Mouse (Mus musculus): ENCODE data around the gene Pcsk1n. TPM values are rescaled to one million over a fixed set of nuclear protein-coding genes. Genes with fewer than 3 reads are reported as not detected.

The Pcsk1n gene
- polyA plus RNA-seq, 1 experiment from 2014 or later, result 25.9 TPM

GRCm38 (mm10) chrX:7926266-7926665 is 6.6 kb downstream of the Pcsk1n start:
- ATAC-seq (ENCODE audit: low FRiP score) (no peak), DNase-seq (ENCODE audit: low spot score) (no peak)
- Histone ChIP-seq H3K9me3 (ENCODE audit: control insufficient read depth, low read length) (0 out of 2 replicates have a peak, but pooled peaks cover 2% of the 10 kb centered on the region), H3K4me3 (ENCODE audit: low read depth, low read length) (no peak overlapping the region), H3K4me2 (replicated peaks; ENCODE audit: low read depth, low read length) (no peak overlapping the region), H3K27ac (ENCODE audit: low read depth, low read length) (no peak overlapping the region), H3K27me3 (ENCODE audit: control insufficient read depth, insufficient read depth, low read length) (peaks cover 33% of the 10 kb centered on the region; the same call in 1 of the 2 replicates), H3K4me1 (replicated peaks; ENCODE audit: control insufficient read depth, insufficient read depth, low read length) (no peaks in the 10 kb centered on the region), H3K36me3 (ENCODE audit: control insufficient read depth, insufficient read depth, low read length) (no peaks in the 10 kb centered on the region), H3K9ac (ENCODE audit: low read depth, low read length) (no peak overlapping the region)
- WGBS, result 78% methylated on average over 6 of the region's 6 CpGs

DNA sequence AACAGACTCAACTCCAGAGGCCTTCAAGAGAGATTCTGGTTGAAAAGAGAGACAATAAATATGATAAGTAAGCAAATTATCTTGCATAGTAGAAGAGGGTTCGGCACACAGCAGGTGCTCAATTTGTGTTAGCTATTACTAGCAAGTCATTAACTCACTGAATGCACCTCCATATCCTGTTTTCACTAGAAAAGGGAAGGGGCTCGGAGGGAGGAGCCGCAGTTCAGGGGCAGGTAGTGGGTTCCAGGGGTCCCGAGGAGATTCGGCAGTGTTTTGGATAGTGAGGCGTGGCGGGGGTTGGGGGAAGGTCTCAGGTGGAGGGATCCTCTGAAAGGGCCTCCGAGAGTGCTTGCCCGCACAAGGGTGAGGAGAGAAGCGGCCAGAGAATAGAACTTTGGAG is 7.5 kb downstream of the Pcsk1n start:
- WGBS, result 15% methylated on average over 10 of the region's 10 CpGs
- Histone ChIP-seq H3K36me3 (ENCODE audit: control insufficient read depth, insufficient read depth, low read length) (no peaks in the 10 kb centered on the region), H3K4me3 (ENCODE audit: low read depth, low read length) (no peak overlapping the region), H3K27me3 (ENCODE audit: control insufficient read depth, insufficient read depth, low read length) (peaks cover 33% of the 10 kb centered on the region; the same call in 1 of the 2 replicates), H3K9ac (ENCODE audit: low read depth, low read length) (no peak overlapping the region), H3K9me3 (ENCODE audit: control insufficient read depth, low read length) (0 out of 2 replicates have a peak, but pooled peaks cover 2% of the 10 kb centered on the region), H3K4me2 (replicated peaks; ENCODE audit: low read depth, low read length) (no peak overlapping the region), H3K4me1 (replicated peaks; ENCODE audit: control insufficient read depth, insufficient read depth, low read length) (no peaks in the 10 kb centered on the region), H3K27ac (ENCODE audit: low read depth, low read length) (no peak overlapping the region)
- ATAC-seq (ENCODE audit: low FRiP score) (no peak), DNase-seq (ENCODE audit: low spot score) (no peak)

DNA sequence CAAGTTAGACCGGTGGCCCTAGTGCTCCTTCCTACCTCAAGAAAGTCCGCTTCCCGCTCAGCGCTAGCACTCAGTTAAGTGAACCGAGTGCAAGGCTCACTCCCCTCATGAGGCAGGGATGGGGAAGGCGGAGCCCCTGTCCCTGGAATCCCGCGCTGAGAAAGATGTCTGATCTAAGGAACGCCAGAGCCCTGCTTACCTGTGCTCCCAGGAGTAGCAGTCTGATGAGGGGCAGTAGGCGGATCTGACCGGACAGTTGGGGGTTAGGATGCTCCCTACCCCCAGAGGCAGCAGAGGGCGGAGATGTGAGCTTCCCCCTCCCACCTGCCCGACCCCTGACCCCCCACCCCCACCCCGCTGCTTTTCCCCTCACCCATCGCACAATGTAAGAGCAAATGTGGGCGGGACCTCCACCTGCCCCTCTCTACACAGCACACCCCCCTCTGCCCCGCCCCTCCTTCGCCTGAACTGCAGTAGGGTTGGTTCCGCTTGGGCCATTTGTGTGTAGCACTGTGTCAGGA is 8.7 kb downstream of the Pcsk1n start, which contains the start of gene Eras:
Gene Eras, minus strand, starts transcription at position 338 of the 521 bp plus-strand sequence.
- Histone ChIP-seq H3K4me2 (replicated peaks; ENCODE audit: low read depth, low read length) (no peak within 1 kb of the TSS), H3K9ac (ENCODE audit: low read depth, low read length) (no peak within 1 kb of the TSS), H3K4me3 (ENCODE audit: low read depth, low read length) (no peak within 1 kb of the TSS), H3K9me3 (ENCODE audit: control insufficient read depth, low read length) (0 out of 2 replicates have a peak, but pooled peaks cover 2% of the 10 kb centered on the region), H3K27ac (ENCODE audit: low read depth, low read length) (no peak within 1 kb of the TSS), H3K4me1 (replicated peaks; ENCODE audit: control insufficient read depth, insufficient read depth, low read length) (no peaks in the 10 kb centered on the region), H3K36me3 (ENCODE audit: control insufficient read depth, insufficient read depth, low read length) (no peaks in the 10 kb centered on the region), H3K27me3 (ENCODE audit: control insufficient read depth, insufficient read depth, low read length) (peaks cover 23% of the 10 kb centered on the region; the same call in 1 of the 2 replicates)
- WGBS, result 24% methylated on average over 17 of the region's 19 CpGs
- no peak for DNase-seq (ENCODE audit: low spot score)
- ATAC-seq (ENCODE audit: low FRiP score), result 0 out of 2 replicates have a peak, but pooled peaks have one; percentile 40

- Histone ChIP-seq H3K4me1 (replicated peaks; ENCODE audit: control insufficient read depth, insufficient read depth, low read length) (no peaks in the 10 kb centered on the region), H3K4me2 (replicated peaks; ENCODE audit: low read depth, low read length) (no peak overlapping the region), H3K4me3 (ENCODE audit: low read depth, low read length) (no peak overlapping the region), H3K9ac (ENCODE audit: low read depth, low read length) (no peak overlapping the region), H3K27me3 (ENCODE audit: control insufficient read depth, insufficient read depth, low read length) (no peaks in the 10 kb centered on the region), H3K27ac (ENCODE audit: low read depth, low read length) (no peak overlapping the region), H3K36me3 (ENCODE audit: control insufficient read depth, insufficient read depth, low read length) (no peaks in the 10 kb centered on the region), H3K9me3 (ENCODE audit: control insufficient read depth, low read length) (no peaks in the 10 kb centered on the region)
- ATAC-seq (ENCODE audit: low FRiP score) (no peak), DNase-seq (ENCODE audit: low spot score) (no peak)
- 47% methylated on average over 11 of the region's 11 CpGs for WGBS
Measured at GRCm38 (mm10) chrX:7936874-7937273, 17.3 kb downstream of the Pcsk1n start.

DNA sequence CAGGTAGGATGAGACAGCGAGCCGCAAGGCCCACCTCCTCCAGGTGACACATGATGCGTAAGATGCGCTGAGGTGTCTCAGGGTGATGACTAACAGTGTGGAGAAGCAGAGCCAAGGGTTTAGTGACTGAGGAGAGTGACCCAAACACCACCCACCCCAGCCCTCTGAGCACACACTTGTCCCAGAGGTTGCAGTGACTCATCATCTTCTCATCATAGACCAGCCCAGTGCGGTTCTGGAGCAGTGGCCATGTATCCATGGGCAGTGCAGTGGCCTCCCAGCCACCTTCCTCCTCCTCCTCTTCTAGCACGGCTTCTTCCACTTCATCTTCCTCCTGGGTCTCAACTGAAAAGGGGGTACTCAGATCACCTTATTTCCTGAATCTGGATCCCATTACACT is 18.0 kb downstream of the Pcsk1n start:
- H3K9ac ChIP-seq (ENCODE audit: low read depth, low read length), result no peak overlapping the region
- H3K4me3 ChIP-seq (ENCODE audit: low read depth, low read length), result no peak overlapping the region
- H3K9me3 ChIP-seq (ENCODE audit: control insufficient read depth, low read length), result no peaks in the 10 kb centered on the region
- H3K4me1 ChIP-seq (replicated peaks; ENCODE audit: control insufficient read depth, insufficient read depth, low read length), result no peaks in the 10 kb centered on the region
- H3K4me2 ChIP-seq (replicated peaks; ENCODE audit: low read depth, low read length), result no peak overlapping the region
- no peaks in the 10 kb centered on the region for H3K27me3 ChIP-seq (ENCODE audit: control insufficient read depth, insufficient read depth, low read length)
- WGBS, result 86% methylated on average over 6 of the region's 6 CpGs
- no peaks in the 10 kb centered on the region for H3K36me3 ChIP-seq (ENCODE audit: control insufficient read depth, insufficient read depth, low read length)
- ATAC-seq (ENCODE audit: low FRiP score) (no peak), DNase-seq (ENCODE audit: low spot score) (no peak)
- no peak overlapping the region for H3K27ac ChIP-seq (ENCODE audit: low read depth, low read length)

DNA sequence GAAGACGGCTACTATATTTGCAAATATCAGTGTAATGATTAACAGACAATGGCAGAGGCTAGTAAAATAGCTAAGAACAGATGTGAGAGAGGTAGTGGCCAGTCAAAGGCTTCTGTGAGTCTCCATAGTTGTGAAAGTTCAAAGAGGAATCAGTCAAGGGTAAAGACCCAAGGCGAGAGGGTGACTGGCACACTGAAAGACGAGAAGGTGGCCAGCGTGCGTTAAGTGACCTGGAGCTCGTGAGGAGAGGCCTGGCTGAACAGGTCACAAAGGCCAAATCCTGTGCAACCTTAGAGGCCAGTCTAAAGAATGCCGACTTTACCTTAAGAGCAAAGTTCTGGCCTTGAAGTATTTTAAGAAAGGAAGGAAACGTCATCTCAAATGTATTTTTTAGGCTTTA is 26.0 kb downstream of the Pcsk1n start:
- DNase-seq (ENCODE audit: low spot score) (no peak), ATAC-seq (ENCODE audit: low FRiP score) (no peak)
- no peak overlapping the region for H3K4me3 ChIP-seq (ENCODE audit: low read depth, low read length)
- no peak overlapping the region for H3K27ac ChIP-seq (ENCODE audit: low read depth, low read length)
- H3K36me3 ChIP-seq (ENCODE audit: control insufficient read depth, insufficient read depth, low read length), result no peaks in the 10 kb centered on the region
- H3K4me1 ChIP-seq (replicated peaks; ENCODE audit: control insufficient read depth, insufficient read depth, low read length), result no peaks in the 10 kb centered on the region
- WGBS, result 63% methylated on average over 8 of the region's 8 CpGs
- no peak overlapping the region for H3K9ac ChIP-seq (ENCODE audit: low read depth, low read length)
- no peak overlapping the region for H3K4me2 ChIP-seq (replicated peaks; ENCODE audit: low read depth, low read length)
- no peaks in the 10 kb centered on the region for H3K9me3 ChIP-seq (ENCODE audit: control insufficient read depth, low read length)
- H3K27me3 ChIP-seq (ENCODE audit: control insufficient read depth, insufficient read depth, low read length), result no peaks in the 10 kb centered on the region

GRCm38 (mm10) chrX:7947108-7947899 is 27.7 kb downstream of the Pcsk1n start, which contains the start of gene Hdac6:
Gene Hdac6 (minus strand): TSS chrX:7947889.
- H3K36me3 ChIP-seq (ENCODE audit: control insufficient read depth, insufficient read depth, low read length), result no peaks in the 10 kb centered on the region

DNA sequence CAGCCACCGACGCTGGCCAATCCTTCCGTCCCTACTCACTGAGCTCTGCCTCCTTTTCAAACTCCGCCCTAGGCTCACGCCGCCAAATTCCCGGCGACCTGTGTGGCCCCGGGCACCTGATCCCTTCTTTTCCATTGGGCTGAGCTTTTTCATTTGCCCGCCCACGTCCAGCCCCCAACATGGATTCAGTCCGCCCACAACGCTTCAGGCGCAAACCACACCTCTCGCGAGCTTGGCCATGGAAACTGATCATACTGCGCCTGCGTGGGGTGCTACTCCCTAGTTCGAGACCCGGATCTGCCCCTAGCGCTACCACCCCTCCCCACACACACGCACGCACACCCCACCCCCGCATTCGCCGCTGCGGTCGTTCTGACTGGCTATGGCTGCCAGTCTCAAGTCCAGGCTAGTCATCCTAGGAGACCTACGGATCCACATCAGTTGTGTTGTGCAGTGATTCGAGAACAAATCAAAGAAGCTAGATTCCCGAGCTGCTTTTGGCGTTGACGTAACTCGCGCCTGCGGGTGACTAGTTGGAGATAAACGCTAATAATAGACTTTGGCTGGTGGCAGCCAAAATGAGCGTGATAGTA is 28.4 kb downstream of the Pcsk1n start:
- no peak overlapping the region for H3K27ac ChIP-seq (ENCODE audit: low read depth, low read length)
- H3K9ac ChIP-seq (ENCODE audit: low read depth, low read length), result peak overlapping the region; percentile 31
- 13% methylated on average over 37 of the region's 38 CpGs for WGBS

More at GRCm38 (mm10) chrX:7947108-7947899, 27.7 kb downstream of the Pcsk1n start, which contains the start of gene Hdac6:
- Histone ChIP-seq H3K4me3 (ENCODE audit: low read depth, low read length) (peak within 1 kb of the TSS; percentile 47), H3K27me3 (ENCODE audit: control insufficient read depth, insufficient read depth, low read length) (no peaks in the 10 kb centered on the region), H3K4me1 (replicated peaks; ENCODE audit: control insufficient read depth, insufficient read depth, low read length) (no peaks in the 10 kb centered on the region), H3K9me3 (ENCODE audit: control insufficient read depth, low read length) (no peaks in the 10 kb centered on the region), H3K9ac (ENCODE audit: low read depth, low read length) (peak within 1 kb of the TSS; percentile 42), H3K27ac (ENCODE audit: low read depth, low read length) (peak within 1 kb of the TSS; percentile 51; the same call in 1 of the 2 replicates), H3K4me2 (replicated peaks; ENCODE audit: low read depth, low read length) (peak within 1 kb of the TSS; percentile 47)
- DNase-seq (ENCODE audit: low spot score), result peak; percentile 23
- ATAC-seq (ENCODE audit: low FRiP score), result peak; percentile 99
- WGBS, result 16% methylated on average over 35 of the region's 37 CpGs

More for the DNA sequence above, 28.4 kb downstream of the Pcsk1n start:
- Histone ChIP-seq H3K36me3 (ENCODE audit: control insufficient read depth, insufficient read depth, low read length) (no peaks in the 10 kb centered on the region), H3K27me3 (ENCODE audit: control insufficient read depth, insufficient read depth, low read length) (no peaks in the 10 kb centered on the region), H3K4me2 (replicated peaks; ENCODE audit: low read depth, low read length) (peak overlapping the region; percentile 33), H3K9me3 (ENCODE audit: control insufficient read depth, low read length) (no peaks in the 10 kb centered on the region), H3K4me3 (ENCODE audit: low read depth, low read length) (peak overlapping the region; percentile 47), H3K4me1 (replicated peaks; ENCODE audit: control insufficient read depth, insufficient read depth, low read length) (no peaks in the 10 kb centered on the region)
- ATAC-seq (ENCODE audit: low FRiP score) (no peak), DNase-seq (ENCODE audit: low spot score) (peak; percentile 89)

Data from hindbrain, embryonic 11.5 days (tissue).